Mouse (Mus musculus) regulatory T cell (primary cell): ENCODE measurements at regions not wholly inside any gene's neighbourhood (a gene's known extent, or its start where the extent isn't known, plus 50 kb on each side); places are given as distances from the start of the nearest gene placed in this dataset.
"Not testable (repeated sequence)": the region's sequence is repeated elsewhere in the genome, so short reads cannot be mapped to it uniquely, and the experiment has no call there.

Experiments
- in situ Hi-C: fragments of 300-600 bp; cut with MboI, MseI; formaldehyde crosslinking; loops from one replicate; pipeline ENCODE4 v1.15.1; 2025; ENCODE audit warnings: high pct_unique_total_duplicates

DNA sequence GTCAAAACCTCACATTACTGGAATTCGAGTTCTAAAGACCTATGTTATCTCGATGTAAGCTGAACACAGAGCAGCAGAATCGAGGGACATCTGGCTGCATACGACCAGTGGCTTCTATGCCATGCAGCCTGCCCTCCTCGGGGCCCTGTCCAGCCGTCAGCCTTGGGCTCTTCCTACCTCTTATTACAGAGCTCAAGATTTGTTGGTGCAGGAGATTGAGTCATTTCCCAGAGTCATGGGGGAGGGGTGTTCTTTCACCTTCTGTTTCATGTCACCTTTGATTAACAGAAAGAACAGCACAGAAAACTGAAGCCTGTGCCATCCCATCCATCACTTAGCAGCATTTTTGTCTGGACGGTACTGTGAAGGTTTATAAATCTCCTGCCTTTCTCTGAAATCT lies 52.1 kb downstream of the Sst start:
- in situ Hi-C loops: no loop called here

DNA sequence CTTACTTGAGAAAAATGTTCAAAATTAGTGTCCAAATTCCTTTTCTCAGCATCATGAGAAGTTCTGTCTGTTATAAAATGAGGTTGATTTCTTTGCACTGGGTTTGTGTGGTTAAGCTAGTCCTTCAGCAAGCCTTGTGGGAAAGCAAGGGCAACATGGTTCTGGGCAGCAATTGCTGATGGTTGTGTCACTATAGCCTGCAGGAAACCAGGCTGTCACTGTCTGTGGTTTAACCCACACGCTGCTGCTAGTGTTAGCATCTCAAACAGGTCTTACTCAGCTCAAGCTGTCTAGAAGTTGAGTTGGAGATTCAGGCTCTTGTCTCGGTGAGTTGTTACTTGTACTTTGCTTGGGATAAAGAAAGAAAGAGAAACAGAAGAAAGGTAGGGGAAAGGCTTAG lies 52.6 kb downstream of the Sst start:
- in situ Hi-C loops: no loop called here

DNA sequence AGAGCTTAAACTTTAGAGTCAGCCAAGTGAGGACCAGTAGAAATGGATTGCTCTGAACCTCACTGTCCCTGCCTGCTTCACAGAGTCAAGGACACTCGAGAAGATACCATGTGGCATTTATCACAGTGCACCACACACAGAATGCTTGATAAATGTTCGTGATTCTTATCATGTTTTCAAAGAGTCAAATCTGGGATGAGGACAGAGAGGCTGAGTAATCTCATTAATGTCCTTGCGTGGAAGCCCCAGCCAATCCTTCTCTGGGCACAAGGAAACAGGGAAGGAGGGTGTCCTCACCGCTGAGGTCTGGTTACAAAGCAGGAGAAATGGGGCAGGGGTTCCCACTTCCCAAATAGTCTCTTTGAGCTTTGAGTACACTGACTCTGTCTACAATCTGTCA lies 55.8 kb downstream of the Sst start:
- in situ Hi-C loops: no loop called here

DNA sequence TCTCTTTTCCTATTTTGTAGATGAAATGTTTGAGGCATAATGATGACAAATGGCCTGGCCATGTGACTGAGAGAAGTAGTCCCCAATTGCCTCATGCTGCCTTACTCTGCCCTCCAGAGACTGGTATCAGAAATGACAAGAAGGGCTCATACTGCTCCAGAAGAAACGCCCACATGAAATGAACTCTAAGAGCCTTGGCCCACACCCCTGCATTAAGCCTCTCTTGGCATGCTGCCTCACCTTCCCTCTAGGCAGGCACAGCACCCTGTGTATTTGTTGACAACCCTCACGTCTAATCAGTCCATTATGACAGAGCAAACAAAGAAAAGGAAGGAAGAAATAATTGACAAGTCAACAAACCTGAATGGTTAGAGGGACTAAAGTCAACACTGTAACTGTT lies 57.2 kb downstream of the Sst start:
- in situ Hi-C loops: no loop called here

DNA sequence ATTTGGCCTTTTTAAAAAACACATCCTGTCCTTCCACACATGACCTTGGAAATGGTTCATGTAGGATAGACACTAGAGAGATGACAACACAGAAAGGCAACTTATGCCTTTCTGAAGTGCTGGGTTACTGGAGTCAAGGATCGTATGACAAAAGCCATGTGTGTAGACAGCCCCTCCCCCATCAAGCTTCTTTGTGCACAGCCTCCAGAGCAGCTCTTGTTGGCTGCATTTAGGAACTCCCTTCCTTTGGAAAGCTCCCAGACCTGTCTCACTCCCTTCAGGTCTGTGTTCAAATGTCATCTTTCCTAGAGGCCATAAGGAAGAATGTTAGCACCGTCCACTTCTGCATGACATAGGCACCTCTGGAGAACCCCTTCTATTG lies 57.7 kb downstream of the Sst start:
- in situ Hi-C loops: no loop called here

DNA sequence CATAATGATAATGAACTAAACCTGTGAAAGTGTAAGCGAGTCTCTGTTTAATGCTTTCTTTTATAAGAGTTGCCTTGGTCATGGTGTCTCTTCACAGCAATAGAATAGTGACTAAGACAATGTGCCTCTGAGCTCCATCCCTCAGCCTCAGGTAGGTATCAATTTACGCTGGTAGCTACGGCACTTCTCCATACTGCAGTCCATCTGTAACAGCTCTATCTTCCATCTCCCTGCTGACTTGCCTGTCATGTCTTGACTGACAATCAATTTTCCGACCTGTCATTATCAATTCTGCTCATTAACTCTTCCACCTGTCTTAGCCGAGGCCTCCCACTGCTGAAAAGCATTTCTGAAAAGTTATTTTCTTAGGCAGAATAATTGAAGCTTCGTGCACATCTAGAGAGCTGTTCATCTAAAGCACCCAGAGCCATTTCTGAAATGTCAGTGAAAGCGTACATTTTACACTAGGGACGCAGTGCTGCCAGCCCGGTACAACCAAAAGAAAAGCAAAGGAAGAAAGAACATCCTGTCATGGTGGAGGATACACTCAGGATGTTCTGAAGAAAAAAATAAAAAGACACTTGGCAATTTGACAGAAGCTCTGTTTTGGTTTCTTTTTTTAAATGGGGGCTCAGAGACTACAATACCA lies 58.2 kb downstream of the Sst start:
- in situ Hi-C loops: no loop called here

DNA sequence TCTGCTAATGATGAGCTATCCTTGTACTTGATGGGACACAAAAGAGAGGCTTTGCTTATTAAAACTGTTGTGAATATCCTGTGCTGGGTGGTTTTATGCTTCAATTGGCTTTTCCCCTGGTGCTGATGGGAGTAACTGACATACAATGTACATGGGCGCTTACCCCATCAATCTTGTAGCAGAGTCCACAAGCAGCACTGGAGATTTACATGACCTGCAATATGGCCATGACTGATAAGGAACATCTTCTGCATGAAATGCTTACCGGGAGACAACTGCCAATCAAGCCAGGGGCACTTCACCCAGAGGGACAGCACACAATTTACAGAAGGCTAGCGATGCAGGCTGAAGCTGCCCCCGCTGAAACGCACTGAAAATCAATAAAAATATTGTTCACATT lies 65.1 kb downstream of the Sst start:
- in situ Hi-C loops: no loop called here

DNA sequence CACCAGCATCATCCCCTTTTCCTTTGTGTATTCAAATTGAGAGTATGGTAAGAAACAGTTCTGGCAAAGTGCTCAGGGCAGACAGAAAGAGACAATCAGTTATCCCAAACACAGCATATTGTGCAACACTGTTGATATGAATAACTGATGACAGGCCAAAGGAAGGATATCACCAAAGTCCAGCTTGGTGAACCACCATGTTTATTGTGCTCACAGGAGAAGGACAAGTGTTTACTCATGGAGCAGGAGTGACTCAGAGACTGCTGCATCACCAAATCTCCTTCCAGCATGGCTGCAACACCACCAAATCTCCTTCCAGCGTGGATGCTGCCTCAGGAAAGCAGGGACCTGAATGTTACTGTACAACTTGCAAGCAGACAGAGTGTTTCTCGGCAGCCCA lies 105.5 kb downstream of the Sst start:
- in situ Hi-C loops: loop anchor here (10.0 kb wide), 1 partner anchor 1200 kb away; no protein-coding TSS in a partner anchor

DNA sequence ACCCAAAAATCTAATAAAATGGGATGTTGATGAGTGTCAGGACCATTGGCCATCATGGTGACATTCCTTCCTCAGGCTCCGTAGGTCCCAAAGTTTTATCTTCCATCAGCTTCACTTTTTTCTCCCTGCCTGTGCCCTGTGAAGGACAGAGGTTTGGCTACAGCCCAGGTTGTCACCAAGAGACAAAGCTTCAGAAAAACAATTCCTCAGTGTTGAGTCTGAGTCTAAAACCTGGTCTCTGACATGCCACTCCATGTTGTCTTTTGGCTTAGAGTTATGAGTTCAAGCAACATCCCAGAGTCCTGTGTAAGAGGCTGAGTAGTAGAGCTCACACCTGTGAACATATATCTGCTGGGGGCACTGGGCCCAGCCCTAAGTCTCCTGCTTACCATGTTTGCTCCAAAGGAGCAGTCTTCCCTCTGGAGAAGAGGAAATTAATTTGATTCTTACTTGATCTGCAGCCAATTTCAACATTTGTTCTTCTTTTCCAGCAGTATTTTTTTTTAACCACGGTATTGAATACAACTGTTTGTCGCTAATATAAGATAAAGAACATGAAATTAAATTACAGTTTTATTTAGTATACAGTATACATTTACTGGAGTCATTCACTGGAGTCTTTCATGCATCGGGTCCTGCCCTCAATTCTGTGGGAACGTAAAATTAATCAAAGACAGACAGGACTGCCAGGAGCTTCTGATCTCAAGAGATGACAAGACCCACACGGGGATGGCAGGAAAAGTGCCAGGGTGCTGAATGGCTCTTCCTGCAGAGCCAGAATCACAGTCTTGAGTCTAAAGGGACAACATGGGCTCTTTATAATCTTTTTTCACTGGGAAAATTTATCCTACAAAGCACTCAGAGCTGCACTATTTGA lies 106.5 kb downstream of the Sst start:
- in situ Hi-C loops: loop anchor here (10.0 kb wide), 1 partner anchor 1199 kb away; no protein-coding TSS in a partner anchor

DNA sequence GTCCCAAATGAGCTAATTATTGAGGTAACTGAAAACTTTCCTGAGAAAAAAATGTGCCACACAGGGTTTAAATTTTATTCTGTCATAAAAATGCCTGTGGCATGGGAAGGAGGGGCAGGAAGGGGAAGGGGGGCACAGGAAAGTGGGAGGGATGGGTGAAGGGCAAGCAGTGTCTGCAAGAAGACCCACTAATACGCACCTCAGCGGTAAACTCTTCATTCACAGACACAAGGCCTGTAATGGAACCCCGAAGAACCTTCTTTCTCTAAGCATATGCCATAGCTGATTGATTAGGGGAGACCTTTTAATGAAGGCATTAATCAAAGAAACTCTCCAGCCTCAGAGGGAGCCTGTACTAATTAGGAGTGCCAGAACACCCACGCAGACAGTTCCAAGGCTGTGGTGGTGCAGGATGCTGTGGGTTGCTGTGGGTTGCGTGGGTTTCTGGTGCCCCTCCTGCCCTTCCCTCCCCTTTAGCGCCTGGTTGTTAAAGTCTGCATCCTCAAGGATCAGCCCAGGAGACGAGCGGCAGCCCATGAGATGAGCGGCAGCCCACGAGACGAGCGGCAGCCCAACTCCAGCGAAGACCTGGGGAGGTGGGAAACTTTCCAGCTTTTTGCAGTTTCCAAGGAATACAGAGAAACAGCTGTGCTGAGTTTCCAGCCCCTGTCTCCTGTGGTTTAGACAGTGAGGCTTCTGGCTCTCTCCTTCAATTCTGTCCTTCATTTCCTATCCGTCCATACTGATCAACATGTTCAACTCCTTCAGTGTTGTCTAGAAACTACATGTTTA lies 110.1 kb downstream of the Sst start:
- in situ Hi-C loops: loop anchor here (10.0 kb wide), 1 partner anchor 1196 kb away; no protein-coding TSS in a partner anchor

DNA sequence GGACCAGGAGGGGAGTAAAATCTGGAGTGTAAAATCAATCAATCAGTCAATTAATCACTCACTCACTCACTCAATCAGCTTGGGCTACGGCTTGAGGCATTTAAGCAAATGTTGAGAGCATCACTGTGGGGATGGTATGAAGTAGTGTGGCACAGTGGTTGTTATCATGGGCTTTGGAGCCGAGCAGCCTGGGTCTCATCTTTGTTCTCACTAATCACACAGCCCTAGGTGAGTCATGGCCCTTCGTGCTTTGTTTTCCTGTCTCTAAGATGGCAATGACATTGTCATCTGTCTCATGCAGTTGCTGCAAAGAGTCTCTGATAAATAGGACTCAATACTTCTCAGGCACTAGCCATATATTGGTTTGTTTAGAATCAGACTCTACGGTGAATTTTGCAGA lies 112.9 kb downstream of the Sst start:
- in situ Hi-C loops: no loop called here

DNA sequence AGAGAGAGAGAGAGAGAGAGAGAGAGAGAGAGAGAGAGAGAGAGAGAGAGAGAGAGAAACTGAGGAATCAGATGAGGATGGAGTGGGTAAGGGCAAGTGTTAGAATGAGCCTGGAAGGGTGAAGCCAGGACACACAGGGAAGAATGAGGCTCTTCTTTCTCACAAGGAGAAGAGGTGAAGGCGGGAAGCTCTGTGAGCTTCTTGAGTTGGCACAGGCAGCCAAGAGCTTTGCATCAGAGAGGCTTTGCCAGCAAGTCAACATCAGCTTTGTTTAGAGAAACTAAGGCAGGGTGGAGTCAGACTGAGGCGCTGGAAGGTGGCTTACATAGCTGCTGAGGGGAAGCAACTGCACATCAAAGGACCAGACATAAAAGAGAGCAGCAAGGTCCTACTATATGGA lies 113.7 kb downstream of the Sst start:
- in situ Hi-C loops: no loop called here

DNA sequence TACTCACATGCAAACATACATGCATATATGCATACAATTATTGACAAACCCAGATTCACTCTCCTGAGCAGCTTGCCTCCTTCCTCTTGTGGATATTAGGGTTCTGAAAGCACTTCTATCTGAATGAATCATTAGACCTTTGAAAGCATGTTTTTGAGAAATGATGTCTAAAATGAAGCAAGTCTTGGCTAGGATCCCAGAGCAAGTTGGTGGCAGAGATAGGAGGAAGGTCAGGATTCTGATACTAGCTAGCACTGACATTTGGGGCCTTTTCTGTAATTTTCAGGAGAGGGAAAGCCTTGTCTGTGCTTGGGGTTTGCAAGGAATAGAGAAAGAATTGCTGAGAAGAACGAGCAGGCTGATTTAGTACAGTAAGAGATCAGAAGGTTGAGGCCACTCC lies 114.3 kb downstream of the Sst start:
- in situ Hi-C loops: no loop called here

DNA sequence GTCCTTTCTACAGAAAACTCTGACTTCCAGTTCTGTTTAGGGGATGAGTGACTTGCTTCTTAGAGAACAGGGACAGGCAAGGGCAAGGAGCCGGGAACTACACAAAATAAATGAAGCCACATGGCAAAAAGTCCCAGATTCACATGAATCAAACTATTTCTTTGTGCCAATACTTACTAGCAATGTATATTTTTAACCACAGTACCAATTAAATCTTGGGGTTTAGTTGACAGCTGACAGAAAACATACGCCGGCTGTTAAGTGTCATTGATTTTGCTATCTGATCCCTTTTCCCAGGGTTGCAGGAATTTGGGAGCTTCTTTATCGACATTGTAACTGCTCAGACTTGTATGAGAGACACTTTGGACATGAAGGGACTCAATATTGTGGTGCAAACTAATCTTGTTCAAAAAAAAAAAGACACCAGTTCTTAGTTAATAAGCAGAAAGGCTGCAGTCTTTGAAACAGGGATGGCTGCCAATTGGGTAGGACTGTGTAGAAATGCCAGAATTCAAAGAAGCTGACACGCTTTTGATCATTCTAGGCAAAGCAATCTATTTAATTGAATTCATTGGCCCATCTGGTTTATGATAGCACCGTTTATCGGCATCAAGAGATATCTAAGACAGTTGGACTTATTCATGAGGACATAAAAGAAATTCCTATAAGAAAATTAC lies 132.5 kb downstream of the Sst start:
- in situ Hi-C loops: no loop called here

DNA sequence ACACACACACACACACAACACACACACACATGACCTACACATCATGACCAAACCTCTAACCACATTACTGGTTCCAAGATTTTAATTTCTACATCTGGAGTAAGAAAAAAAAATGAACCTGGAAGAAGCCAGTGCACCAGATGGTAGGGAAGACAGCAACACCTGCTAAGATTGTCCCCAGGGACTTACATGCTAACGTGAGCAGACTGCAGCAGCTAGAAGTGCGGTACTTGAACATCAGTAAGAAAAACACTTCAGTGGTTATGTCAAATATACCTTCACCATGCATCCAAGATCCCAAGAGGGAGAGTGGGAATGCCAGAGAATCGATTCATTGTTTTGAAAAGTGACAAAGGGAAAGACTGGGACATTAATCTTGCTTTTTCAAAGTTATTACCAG lies 153.7 kb downstream of the Sst start:
- in situ Hi-C loops: no loop called here

DNA sequence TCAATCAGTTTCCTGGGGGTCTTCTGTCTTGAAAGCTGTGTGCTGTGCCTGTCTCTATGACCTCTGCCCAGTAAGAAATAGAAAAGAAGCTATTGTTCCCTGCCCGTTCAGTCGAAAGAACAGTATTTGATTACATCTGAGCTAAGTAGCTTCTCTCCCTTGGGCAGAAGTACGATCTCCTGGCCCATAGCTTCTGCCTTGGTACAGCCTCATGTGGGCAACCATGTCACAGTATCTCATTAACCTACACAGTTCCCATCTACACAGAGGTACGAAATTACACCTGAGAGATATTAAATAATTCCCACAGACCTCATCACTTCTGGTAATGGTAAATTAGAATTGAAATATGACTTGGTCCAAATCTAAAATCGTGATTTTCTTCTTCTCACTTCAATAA lies 155.0 kb downstream of the Sst start:
- in situ Hi-C loops: no loop called here

DNA sequence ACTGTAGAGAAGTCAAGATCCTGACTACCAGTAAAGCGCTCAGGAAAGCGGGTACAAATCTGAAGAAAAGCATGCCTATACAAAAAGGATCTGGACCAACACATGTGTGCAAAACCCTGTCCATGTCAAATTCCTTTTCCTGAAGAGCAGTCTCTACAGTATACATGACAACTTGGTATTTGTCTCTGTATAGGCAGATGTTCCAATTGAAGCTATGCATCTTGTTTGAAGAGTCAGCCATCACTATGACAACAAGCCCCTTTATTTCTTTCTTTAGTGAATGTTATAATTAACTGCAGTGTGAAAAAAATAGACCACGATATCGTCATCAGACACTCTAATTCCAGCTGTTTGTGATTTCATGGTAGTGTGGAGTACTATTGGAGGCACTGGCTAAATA lies 164.2 kb downstream of the Sst start:
- in situ Hi-C loops: no loop called here

DNA sequence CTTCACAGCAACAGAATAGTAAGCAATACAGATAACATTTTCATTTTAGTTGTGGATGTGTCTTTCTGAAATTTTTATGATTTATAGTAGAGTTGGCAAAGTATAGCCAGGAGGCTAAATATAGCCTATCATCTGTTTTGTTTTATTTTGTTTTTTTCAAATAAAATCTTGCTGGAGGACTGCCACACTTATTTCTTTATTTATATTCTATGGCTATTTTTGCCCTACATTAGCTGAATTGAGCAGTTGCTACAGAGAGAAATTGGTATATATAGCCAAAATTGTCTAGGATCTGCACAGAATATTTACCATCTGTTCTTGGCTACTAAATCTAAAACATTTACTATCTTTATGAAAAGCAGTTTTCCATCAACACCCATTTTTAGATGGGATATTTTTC lies 169.0 kb downstream of the Sst start:
- in situ Hi-C loops: no loop called here

DNA sequence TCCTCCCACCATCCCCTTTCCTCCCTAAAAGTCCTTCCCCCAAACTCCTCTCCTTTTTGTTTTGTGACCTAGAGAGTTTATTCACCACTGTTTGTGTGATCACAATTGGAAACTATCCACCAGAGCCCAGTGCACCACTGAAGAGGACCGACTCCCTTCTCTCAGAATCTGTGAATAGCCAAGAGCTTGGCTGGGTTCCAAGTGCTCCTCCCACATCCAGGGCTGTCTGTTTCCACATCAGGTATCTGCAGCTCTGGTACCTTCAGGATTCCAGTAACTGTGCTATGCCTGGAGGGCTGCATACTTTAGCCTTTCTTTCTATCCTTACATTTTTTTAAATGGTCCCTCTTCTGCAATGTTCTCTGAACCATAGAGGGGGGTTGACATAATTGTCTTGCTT lies 180.5 kb upstream of the Masp1 start:
- in situ Hi-C loops: no loop called here

DNA sequence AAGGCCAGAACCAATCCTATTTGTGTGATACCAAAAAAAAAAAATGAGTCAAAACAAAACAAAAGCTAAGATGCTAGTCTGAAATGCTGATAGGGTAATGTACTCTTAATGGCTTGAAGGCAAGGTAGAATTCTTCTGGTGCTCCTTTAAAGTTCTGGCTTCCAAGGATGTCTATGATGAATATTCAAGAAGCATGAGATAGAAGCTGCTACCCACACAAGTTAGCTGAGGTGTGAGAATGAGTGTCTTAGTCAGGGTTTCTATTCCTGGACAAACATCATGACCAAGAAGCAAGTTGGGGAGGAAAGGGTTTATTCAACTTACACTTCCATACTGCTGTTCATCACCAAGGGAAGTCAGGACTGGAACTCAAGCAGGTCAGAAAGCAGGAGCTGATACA lies 173.6 kb upstream of the Masp1 start:
- in situ Hi-C loops: not testable (repeated sequence)

DNA sequence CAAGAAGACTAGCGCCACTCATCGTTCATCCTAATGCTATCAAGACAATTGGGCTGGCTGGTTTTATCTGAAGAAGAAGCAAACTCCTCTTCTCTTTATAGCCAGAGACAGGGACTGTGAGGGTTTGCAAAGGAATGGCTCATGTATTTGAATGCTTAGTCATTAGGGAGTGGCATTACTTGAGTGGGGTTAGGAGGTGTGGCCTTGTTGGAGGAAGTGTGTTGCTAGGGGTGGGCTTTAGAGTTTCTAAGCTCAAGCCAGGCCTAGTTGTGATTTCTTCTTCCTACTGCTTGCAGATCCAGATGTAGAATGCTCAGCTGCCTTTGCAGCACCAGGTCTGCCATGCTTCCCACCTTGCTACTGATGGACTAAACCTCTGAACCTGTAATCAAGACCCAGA lies 169.4 kb upstream of the Masp1 start:
- in situ Hi-C loops: no loop called here

DNA sequence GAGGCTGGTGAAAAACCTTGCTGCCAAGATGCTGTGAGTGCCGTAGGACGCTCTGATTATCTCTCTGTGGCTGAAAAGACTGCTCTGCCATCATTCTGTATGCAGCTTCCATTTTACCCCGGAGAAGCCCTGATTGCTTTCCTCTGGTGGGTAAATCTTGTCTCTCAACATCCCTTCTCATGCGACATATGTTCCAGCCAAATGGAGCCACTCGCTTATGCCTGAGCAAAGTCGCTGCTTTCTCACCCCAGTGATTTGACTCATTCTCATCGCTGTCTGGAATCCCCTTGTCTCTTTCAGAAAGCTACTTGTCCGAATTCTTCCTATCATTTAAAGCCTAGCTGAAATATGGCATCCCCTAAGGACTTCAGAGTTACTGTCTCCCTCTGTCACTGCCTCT lies 166.2 kb upstream of the Masp1 start:
- in situ Hi-C loops: no loop called here
